ENCODE assay signal across 24 mouse cellular contexts in genomic region chr6:65915421-65915820, GRCm38 (mm10). TPM values are rescaled to one million over a fixed set of nuclear protein-coding genes. Genes with fewer than 3 reads are reported as not detected.
"Had no signal": no experiment of that assay in that cellular context is flagged by ENCODE, and none has a peak within 500 bp of the region (broad histone marks: within the 10 kb centered on the region; RNA-seq: fewer than 3 reads in every experiment).

No protein-coding gene starts in this region.

- H3K27me3 ChIP-seq: kidney, embryonic 15.5 days; limb, embryonic 15.5 days; liver, embryonic 12.5 days; megakaryocyte, embryonic 14.5 days; midbrain, embryonic 12.5 days had no signal

- DNase-seq: kidney, adult 2 months; kidney, postnatal 14 days; lung, embryonic 14.5 days; lung, postnatal 10 days; lung, postnatal 4 days; retina, postnatal 1 day; right cerebral cortex, postnatal 4 days; spleen, adult 18-20 months; thymus, adult 2 months; thymus, postnatal 36 days had no signal

- H3K4me2 ChIP-seq: kidney, embryonic 15.5 days; limb, embryonic 15.5 days; liver, embryonic 12.5 days; lung, embryonic 14.5 days; midbrain, embryonic 12.5 days had no signal

- H3K9ac ChIP-seq: kidney, embryonic 15.5 days; limb, embryonic 15.5 days; liver, embryonic 12.5 days; lung, embryonic 14.5 days; midbrain, embryonic 12.5 days had no signal

- H3K36me3 ChIP-seq: liver, embryonic 12.5 days; midbrain, embryonic 12.5 days had no signal

- H3K4me3 ChIP-seq: kidney, embryonic 15.5 days; limb, embryonic 15.5 days; liver, embryonic 12.5 days; megakaryocyte, embryonic 14.5 days; midbrain, embryonic 12.5 days had no signal

- H3K4me1 ChIP-seq: kidney, embryonic 15.5 days; limb, embryonic 15.5 days; liver, embryonic 12.5 days; megakaryocyte, embryonic 14.5 days; midbrain, embryonic 12.5 days had no signal

- H3K27ac ChIP-seq: kidney, embryonic 15.5 days; limb, embryonic 15.5 days; liver, embryonic 12.5 days; midbrain, embryonic 12.5 days had no signal

- H3K9me3 ChIP-seq: kidney, embryonic 15.5 days; limb, embryonic 15.5 days; liver, embryonic 12.5 days; megakaryocyte, embryonic 14.5 days; midbrain, embryonic 12.5 days had no signal

- ATAC-seq: liver, embryonic 12.5 days had no signal

RNA-seq across cellular contexts. Expression of gene 4930544G11Rik, which starts 37.0 kb away (rescaled TPM):
- total RNA-seq: layer of hippocampus, postnatal 25 days; left cerebral cortex, adult 8-10 months; left cerebral cortex, postnatal 25 days; monocyte, adult 5-6 weeks had no signal
- polyA plus RNA-seq: kidney, embryonic 15.5 days; large intestine, adult 2 months; limb, embryonic 11.5 days; limb, embryonic 15.5 days; liver, embryonic 12.5 days; liver, embryonic 16.5 days; lung, embryonic 14.5 days; midbrain, embryonic 12.5 days; neural tube, embryonic 14.5 days; stomach, embryonic 14.5 days; thymus, adult 2 months had no signal
